Mouse (Mus musculus): ENCODE measurements around the gene Tmigd1. TPM values are rescaled to one million over a fixed set of nuclear protein-coding genes. Genes with fewer than 3 reads are reported as not detected.

The Tmigd1 gene
- polyA plus RNA-seq, 1 experiment from 2014 or later, result not detected

DNA sequence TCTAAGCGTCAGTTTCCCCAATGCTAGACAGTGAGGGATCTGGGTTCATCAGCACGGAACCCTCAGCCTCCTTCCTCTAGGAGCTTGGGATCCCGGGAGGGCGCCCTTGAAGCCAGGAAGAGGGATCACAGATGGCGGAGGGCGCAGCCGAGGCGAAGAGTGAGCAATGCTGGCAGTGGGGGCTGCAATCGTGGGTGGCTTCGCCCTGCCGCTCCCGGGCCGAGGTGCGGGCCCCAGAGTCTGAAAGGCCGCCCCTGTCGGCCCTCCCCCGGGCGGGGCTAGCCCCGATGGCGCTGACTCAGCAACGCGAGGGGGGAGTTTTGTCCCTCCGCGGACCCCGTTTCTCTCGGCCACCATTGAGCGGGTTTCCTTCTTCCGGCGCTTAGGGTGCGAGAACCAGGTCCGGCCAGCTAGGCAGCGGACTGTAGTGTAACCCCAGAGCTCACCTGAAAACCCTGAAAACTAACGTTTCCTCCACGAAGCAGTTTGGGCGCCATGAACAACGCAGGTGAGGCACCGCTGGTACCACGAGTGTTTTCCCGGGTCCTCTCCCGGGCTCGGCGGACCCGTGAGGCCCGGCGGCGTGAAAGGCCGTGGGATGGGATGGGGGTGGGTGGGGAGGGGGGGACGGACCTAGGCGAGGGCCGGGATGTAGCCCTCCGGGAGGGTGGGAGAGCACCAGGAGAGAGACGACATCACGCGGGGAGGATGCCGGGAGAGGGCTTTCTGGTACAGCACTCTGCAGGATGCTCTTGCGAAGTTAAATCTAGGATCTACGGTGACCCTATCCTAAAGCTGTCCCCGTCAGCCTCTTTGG, 43.6 kb downstream of the Tmigd1 start:
- Histone ChIP-seq H3K27ac (0 out of 2 replicates have a peak overlapping the region, but pooled peaks have one; percentile 26), H3K9me3 (no peaks in the 10 kb centered on the region), H3K27me3 (replicated peaks) (no peaks in the 10 kb centered on the region), H3K36me3 (no peaks in the 10 kb centered on the region), H3K4me3 (peak overlapping the region; percentile 86), H3K4me1 (peaks cover 7% of the 10 kb centered on the region), H3K9ac (peak overlapping the region; percentile 74), H3K4me2 (replicated peaks) (peak overlapping the region; percentile 85)
- peak; percentile 89 for ATAC-seq (ENCODE audit: low FRiP score, low read depth)
- WGBS, result under 1% methylated on average over 58 of the region's 58 CpGs

GRCm38 (mm10) chr11:76946203-76946585, 44.2 kb downstream of the Tmigd1 start:
- ATAC-seq (ENCODE audit: low FRiP score, low read depth), result no peak; the same call in 1 of the 2 replicates
- H3K4me3 ChIP-seq, result peak overlapping the region; percentile 86
- H3K9ac ChIP-seq, result peak overlapping the region; percentile 74
- peak overlapping the region; percentile 85 for H3K4me2 ChIP-seq (replicated peaks)
- H3K4me1 ChIP-seq, result peaks cover 7% of the 10 kb centered on the region
- no peak overlapping the region for H3K27ac ChIP-seq
- H3K36me3 ChIP-seq, result peaks cover 5% of the 10 kb centered on the region
- no peaks in the 10 kb centered on the region for H3K9me3 ChIP-seq
- WGBS, result 4% methylated on average over 8 of the region's 8 CpGs
- H3K27me3 ChIP-seq (replicated peaks), result no peaks in the 10 kb centered on the region

- Histone ChIP-seq H3K9me3 (no peaks in the 10 kb centered on the region), H3K4me3 (no peak overlapping the region), H3K27me3 (replicated peaks) (no peaks in the 10 kb centered on the region), H3K4me2 (replicated peaks) (no peak overlapping the region), H3K4me1 (no peaks in the 10 kb centered on the region), H3K36me3 (peaks cover 63% of the 10 kb centered on the region), H3K27ac (no peak overlapping the region), H3K9ac (no peak overlapping the region)
- WGBS, result 97% methylated on average over 2 of the region's 2 CpGs
- no peak for ATAC-seq (ENCODE audit: low FRiP score, low read depth)
Measured at GRCm38 (mm10) chr11:76953536-76953935, 51.6 kb downstream of the Tmigd1 start.

DNA sequence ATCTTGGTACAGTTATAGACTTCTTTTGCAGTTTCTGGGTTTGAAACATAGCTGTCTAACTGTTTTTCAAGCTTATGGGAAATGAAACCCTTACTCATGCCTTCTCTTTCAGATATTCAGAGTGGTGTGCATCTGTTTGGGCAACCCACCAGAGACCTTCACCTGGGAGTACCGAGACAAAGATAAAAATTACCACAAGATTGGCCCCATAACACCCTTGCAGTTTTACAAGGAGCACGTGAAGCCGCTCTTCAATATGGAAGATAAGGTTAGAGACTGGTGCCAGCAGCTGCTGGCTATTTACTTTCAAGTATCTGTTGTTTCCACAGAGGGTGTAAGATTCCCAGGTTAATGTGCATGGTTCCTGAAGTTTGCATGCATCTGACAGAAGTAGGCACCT, 63.7 kb downstream of the Tmigd1 start:
- Histone ChIP-seq H3K27ac (no peak overlapping the region), H3K9me3 (no peaks in the 10 kb centered on the region), H3K4me1 (no peaks in the 10 kb centered on the region), H3K4me3 (no peak overlapping the region), H3K27me3 (replicated peaks) (no peaks in the 10 kb centered on the region), H3K9ac (no peak overlapping the region), H3K4me2 (replicated peaks) (no peak overlapping the region), H3K36me3 (peaks cover 76% of the 10 kb centered on the region)
- 97% methylated on average over 3 of the region's 3 CpGs for WGBS
- no peak for ATAC-seq (ENCODE audit: low FRiP score, low read depth)

Other genes starting within 250 kb of the Tmigd1 start
- 0.27 and 0.38 TPM in 2 replicates for gene Bhlha9, start 229.7 kb upstream of the Tmigd1 start, polyA plus RNA-seq (2016; fragmentation: Nextera tagmentation; extraction: Ambion mirVana)
- 0.27 and 0.62 TPM in 2 replicates for gene Trarg1, start 222.4 kb upstream of the Tmigd1 start, polyA plus RNA-seq (2016; fragmentation: Nextera tagmentation; extraction: Ambion mirVana)
- gene Gosr1, start 138.6 kb upstream of the Tmigd1 start, polyA plus RNA-seq (2016; fragmentation: Nextera tagmentation; extraction: Ambion mirVana), result 26.8 and 27.4 TPM in 2 replicates
- 11.9 and 12.5 TPM in 2 replicates for gene Cpd, start 55.1 kb upstream of the Tmigd1 start, polyA plus RNA-seq (2016; fragmentation: Nextera tagmentation; extraction: Ambion mirVana)
- gene Blmh, start 22.6 kb downstream of the Tmigd1 start, polyA plus RNA-seq (2016; fragmentation: Nextera tagmentation; extraction: Ambion mirVana), result 175 TPM in 2 replicates
- 0.49 and 0.89 TPM in 2 replicates for gene Slc6a4, start 96.4 kb downstream of the Tmigd1 start, polyA plus RNA-seq (2016; fragmentation: Nextera tagmentation; extraction: Ambion mirVana)
- 60.4 and 66.0 TPM in 2 replicates for gene Nsrp1, start 176.3 kb downstream of the Tmigd1 start, polyA plus RNA-seq (2016; fragmentation: Nextera tagmentation; extraction: Ambion mirVana)